Mouse (Mus musculus) liver, adult (tissue): ENCODE results near the gene Golph3l.

Experiments used
- GATA4 ChIP-seq: IDR thresholded peaks from 2 replicates; pipeline ENCODE4 v1.6.1; 2014; ENCODE audit warnings: mild to moderate bottlenecking, low read length; ENCODE audit not compliant: insufficient replicate concordance

Golph3l gene

GRCm38 (mm10) chr3:95618511-95618910, 29.8 kb downstream of the Golph3l start:
- no peak for TF ChIP-seq GATA4

GRCm38 (mm10) chr3:95621241-95621640, 32.5 kb downstream of the Golph3l start:
- TF ChIP-seq GATA4 = no peak

- no peak for TF ChIP-seq GATA4
Observed at GRCm38 (mm10) chr3:95623551-95623950, 34.8 kb downstream of the Golph3l start.

GRCm38 (mm10) chr3:95624628-95625503, 36.1 kb downstream of the Golph3l start, which contains the start of gene Ensa:
Ensa (plus strand) TSS chr3:95624993.
- TF ChIP-seq GATA4 = no peak

GRCm38 (mm10) chr3:95627763-95628162, 39.0 kb downstream of the Golph3l start:
- TF ChIP-seq GATA4 = no peak

GRCm38 (mm10) chr3:95629755-95630154, 41.0 kb downstream of the Golph3l start:
- TF ChIP-seq GATA4 = no peak

- TF ChIP-seq GATA4 = no peak
Observed at GRCm38 (mm10) chr3:95630856-95631255, 42.1 kb downstream of the Golph3l start.

- no peak for TF ChIP-seq GATA4
Observed at GRCm38 (mm10) chr3:95631304-95631703, 42.6 kb downstream of the Golph3l start.

GRCm38 (mm10) chr3:95632648-95633588, 44.2 kb downstream of the Golph3l start:
- no peak for TF ChIP-seq GATA4

GRCm38 (mm10) chr3:95635636-95636035, 46.9 kb downstream of the Golph3l start:
- no peak for TF ChIP-seq GATA4

GRCm38 (mm10) chr3:95636072-95636471, 47.3 kb downstream of the Golph3l start:
- TF ChIP-seq GATA4 = peak; percentile 57; the same call in 1 of the 2 replicates

- no peak for TF ChIP-seq GATA4
Observed at GRCm38 (mm10) chr3:95639694-95640093, 51.0 kb downstream of the Golph3l start.

GRCm38 (mm10) chr3:95643097-95643496, 54.4 kb downstream of the Golph3l start:
- no peak for TF ChIP-seq GATA4

GRCm38 (mm10) chr3:95645313-95646235, 56.8 kb downstream of the Golph3l start:
- TF ChIP-seq GATA4 = no peak
